Mouse (Mus musculus) stomach, postnatal 0 days (tissue): ENCODE data around the gene Gnat3.

ENCODE experiments used
- CTCF ChIP-seq: IDR thresholded peaks from 2 replicates; pipeline ENCODE4 v1.5.1; 2016; ENCODE audit warnings: antibody characterized with exemption, low read depth, mild to moderate bottlenecking, moderate library complexity
- EP300 ChIP-seq: optimal IDR thresholded peaks from 2 replicates; pipeline ENCODE3; 2016; ENCODE audit warnings: antibody characterized with exemption

- no peak for TF ChIP-seq EP300
- TF ChIP-seq CTCF = no peak
These were observed 73.7 kb downstream of the Gnat3 start for GRCm38 (mm10) chr5:18035848-18036638.
